Mouse (Mus musculus) right cerebral cortex, adult 18-20 months (tissue): Measurements from ENCODE around the gene Tmem132e.
A peak's percentile ranks its signal among the peaks of the same experiment; 100 is the strongest.

Source experiments
- DNase-seq: peaks from one replicate; pipeline ENCODE4 v3.0.0; 2022; ENCODE audit warnings: mixed read lengths

Tmem132e gene

GRCm38 (mm10) chr11:82388371-82389313 is at the start of gene Tmem132e:
TSS of gene Tmem132e (plus strand) at chr11:82388900.
- DNase-seq = no peak

GRCm38 (mm10) chr11:82339921-82340401 is 48.7 kb upstream of the Tmem132e start:
- no peak for DNase-seq

GRCm38 (mm10) chr11:82340416-82340815 is 48.3 kb upstream of the Tmem132e start:
- DNase-seq = no peak

- DNase-seq = no peak
Measured at GRCm38 (mm10) chr11:82340900-82341299, 47.8 kb upstream of the Tmem132e start.

- peak; percentile 53 for DNase-seq
Measured at GRCm38 (mm10) chr11:82351039-82351438, 37.7 kb upstream of the Tmem132e start.

- no peak for DNase-seq
Measured at GRCm38 (mm10) chr11:82370151-82370550, 18.5 kb upstream of the Tmem132e start.

GRCm38 (mm10) chr11:82371577-82371976 is 17.1 kb upstream of the Tmem132e start:
- no peak for DNase-seq

GRCm38 (mm10) chr11:82380606-82381202 is 8.0 kb upstream of the Tmem132e start:
- DNase-seq = no peak

GRCm38 (mm10) chr11:82386970-82387540 is 1.6 kb upstream of the Tmem132e start:
- DNase-seq = peak; percentile 80

- no peak for DNase-seq
Measured at GRCm38 (mm10) chr11:82387711-82388341, 874 bp upstream of the Tmem132e start.

GRCm38 (mm10) chr11:82389396-82390291 is 944 bp downstream of the Tmem132e start:
- DNase-seq = peak; percentile 20

- peak; percentile 46 for DNase-seq
Measured at GRCm38 (mm10) chr11:82392341-82392740, 3.6 kb downstream of the Tmem132e start.

- no peak for DNase-seq
Measured at GRCm38 (mm10) chr11:82399621-82400020, 10.9 kb downstream of the Tmem132e start.

GRCm38 (mm10) chr11:82405641-82406040 is 16.9 kb downstream of the Tmem132e start:
- no peak for DNase-seq

- DNase-seq = no peak
Measured at GRCm38 (mm10) chr11:82406358-82407221, 17.9 kb downstream of the Tmem132e start.

GRCm38 (mm10) chr11:82412496-82412895 is 23.8 kb downstream of the Tmem132e start:
- DNase-seq = no peak

- peak; percentile 39 for DNase-seq
Measured at GRCm38 (mm10) chr11:82418337-82419041, 29.8 kb downstream of the Tmem132e start.

GRCm38 (mm10) chr11:82421909-82422308 is 33.2 kb downstream of the Tmem132e start:
- DNase-seq = no peak

GRCm38 (mm10) chr11:82423521-82423920 is 34.8 kb downstream of the Tmem132e start:
- no peak for DNase-seq

GRCm38 (mm10) chr11:82428801-82429200 is 40.1 kb downstream of the Tmem132e start:
- no peak for DNase-seq
